Mouse (Mus musculus): Measurements from ENCODE around the gene Mri1. TPM values are rescaled to one million over a fixed set of nuclear protein-coding genes. Genes with fewer than 3 reads are reported as not detected.
"Not testable (repeated sequence)": the region's sequence is repeated elsewhere in the genome, so short reads cannot be mapped to it uniquely, and the experiment has no call there.

Gene Mri1
- polyA plus RNA-seq, 1 experiment: 37.1 TPM

- no peaks in the 10 kb centered on the region for H3K36me3 ChIP-seq (ENCODE audit: control insufficient read depth, insufficient read depth, low read length, poor library complexity, severe bottlenecking)
- no peaks in the 10 kb centered on the region for H3K27me3 ChIP-seq (ENCODE audit: control insufficient read depth, insufficient read depth, low read length, poor library complexity, severe bottlenecking)
- no peak overlapping the region for H3K4me3 ChIP-seq (ENCODE audit: low read depth, low read length)
- H3K27ac ChIP-seq (ENCODE audit: insufficient read depth, low read length): no peak overlapping the region
- TF ChIP-seq POLR2A (IDR thresholded peaks at IDR 0.05; ENCODE audit: insufficient read depth, low read length) (no peak), CTCF (IDR thresholded peaks at IDR 0.05; ENCODE audit: low read depth, low read length) (peak; percentile 77)
- no peaks in the 10 kb centered on the region for H3K4me1 ChIP-seq (ENCODE audit: control insufficient read depth, insufficient read depth, low read length)
- no peaks in the 10 kb centered on the region for H3K9me3 ChIP-seq (replicated peaks; ENCODE audit: control insufficient read depth, insufficient read depth, low read length, poor library complexity, severe bottlenecking)
- H3K9ac ChIP-seq (ENCODE audit: low read depth, poor library complexity, severe bottlenecking): no peak overlapping the region
These were observed 31.8 kb upstream of the Mri1 start for GRCm38 (mm10) chr8:84288892-84289291.

GRCm38 (mm10) chr8:84285665-84286064, 28.5 kb upstream of the Mri1 start:
- H3K27ac ChIP-seq (ENCODE audit: insufficient read depth, low read length): not testable (repeated sequence)

GRCm38 (mm10) chr8:84284608-84285063, 27.5 kb upstream of the Mri1 start:
- Histone ChIP-seq H3K36me3 (ENCODE audit: control insufficient read depth, insufficient read depth, low read length, poor library complexity, severe bottlenecking) (no peaks in the 10 kb centered on the region), H3K4me3 (ENCODE audit: low read depth, low read length) (no peak overlapping the region), H3K27me3 (ENCODE audit: control insufficient read depth, insufficient read depth, low read length, poor library complexity, severe bottlenecking) (no peaks in the 10 kb centered on the region), H3K9me3 (replicated peaks; ENCODE audit: control insufficient read depth, insufficient read depth, low read length, poor library complexity, severe bottlenecking) (no peaks in the 10 kb centered on the region), H3K4me1 (ENCODE audit: control insufficient read depth, insufficient read depth, low read length) (no peaks in the 10 kb centered on the region), H3K9ac (ENCODE audit: low read depth, poor library complexity, severe bottlenecking) (no peak overlapping the region), H3K27ac (ENCODE audit: insufficient read depth, low read length) (no peak overlapping the region)
- TF ChIP-seq POLR2A (IDR thresholded peaks at IDR 0.05; ENCODE audit: insufficient read depth, low read length) (no peak), CTCF (IDR thresholded peaks at IDR 0.05; ENCODE audit: low read depth, low read length) (no peak), EP300 (IDR thresholded peaks at IDR 0.05; ENCODE audit: insufficient read depth, low read depth, low read length) (no peak)

More at GRCm38 (mm10) chr8:84285665-84286064, 28.5 kb upstream of the Mri1 start:
- not testable (repeated sequence) for H3K9ac ChIP-seq (ENCODE audit: low read depth, poor library complexity, severe bottlenecking); H3K27me3 ChIP-seq (ENCODE audit: control insufficient read depth, insufficient read depth, low read length, poor library complexity, severe bottlenecking); H3K9me3 ChIP-seq (replicated peaks; ENCODE audit: control insufficient read depth, insufficient read depth, low read length, poor library complexity, severe bottlenecking); H3K36me3 ChIP-seq (ENCODE audit: control insufficient read depth, insufficient read depth, low read length, poor library complexity, severe bottlenecking); H3K4me1 ChIP-seq (ENCODE audit: control insufficient read depth, insufficient read depth, low read length); H3K4me3 ChIP-seq (ENCODE audit: low read depth, low read length)
- TF ChIP-seq CTCF (IDR thresholded peaks at IDR 0.05; ENCODE audit: low read depth, low read length): peak; percentile 78

- Histone ChIP-seq H3K4me3 (ENCODE audit: low read depth, low read length) (no peak overlapping the region), H3K36me3 (ENCODE audit: control insufficient read depth, insufficient read depth, low read length, poor library complexity, severe bottlenecking) (no peaks in the 10 kb centered on the region), H3K9me3 (replicated peaks; ENCODE audit: control insufficient read depth, insufficient read depth, low read length, poor library complexity, severe bottlenecking) (no peaks in the 10 kb centered on the region), H3K4me1 (ENCODE audit: control insufficient read depth, insufficient read depth, low read length) (no peaks in the 10 kb centered on the region), H3K27ac (ENCODE audit: insufficient read depth, low read length) (no peak overlapping the region), H3K9ac (ENCODE audit: low read depth, poor library complexity, severe bottlenecking) (no peak overlapping the region), H3K27me3 (ENCODE audit: control insufficient read depth, insufficient read depth, low read length, poor library complexity, severe bottlenecking) (no peaks in the 10 kb centered on the region)
- TF ChIP-seq POLR2A (IDR thresholded peaks at IDR 0.05; ENCODE audit: insufficient read depth, low read length) (no peak), EP300 (IDR thresholded peaks at IDR 0.05; ENCODE audit: insufficient read depth, low read depth, low read length) (no peak)
These were observed 23.7 kb upstream of the Mri1 start for GRCm38 (mm10) chr8:84280777-84281176.

GRCm38 (mm10) chr8:84276447-84276846, 19.3 kb upstream of the Mri1 start:
- Histone ChIP-seq H3K27ac (ENCODE audit: insufficient read depth, low read length) (no peak overlapping the region), H3K9ac (ENCODE audit: low read depth, poor library complexity, severe bottlenecking) (0 out of 2 replicates have a peak overlapping the region, but pooled peaks have one; percentile 44)

GRCm38 (mm10) chr8:84273968-84274367, 16.8 kb upstream of the Mri1 start:
- Histone ChIP-seq H3K9me3 (replicated peaks; ENCODE audit: control insufficient read depth, insufficient read depth, low read length, poor library complexity, severe bottlenecking) (no peaks in the 10 kb centered on the region), H3K9ac (ENCODE audit: low read depth, poor library complexity, severe bottlenecking) (no peak overlapping the region), H3K27ac (ENCODE audit: insufficient read depth, low read length) (no peak overlapping the region), H3K27me3 (ENCODE audit: control insufficient read depth, insufficient read depth, low read length, poor library complexity, severe bottlenecking) (no peaks in the 10 kb centered on the region), H3K4me1 (ENCODE audit: control insufficient read depth, insufficient read depth, low read length) (no peaks in the 10 kb centered on the region), H3K36me3 (ENCODE audit: control insufficient read depth, insufficient read depth, low read length, poor library complexity, severe bottlenecking) (no peaks in the 10 kb centered on the region), H3K4me3 (ENCODE audit: low read depth, low read length) (no peak overlapping the region)
- TF ChIP-seq CTCF (IDR thresholded peaks at IDR 0.05; ENCODE audit: low read depth, low read length): no peak
- no peak for TF ChIP-seq EP300 (IDR thresholded peaks at IDR 0.05; ENCODE audit: insufficient read depth, low read depth, low read length)
- no peak for TF ChIP-seq POLR2A (IDR thresholded peaks at IDR 0.05; ENCODE audit: insufficient read depth, low read length)

More at GRCm38 (mm10) chr8:84276447-84276846, 19.3 kb upstream of the Mri1 start:
- Histone ChIP-seq H3K4me3 (ENCODE audit: low read depth, low read length) (no peak overlapping the region), H3K9me3 (replicated peaks; ENCODE audit: control insufficient read depth, insufficient read depth, low read length, poor library complexity, severe bottlenecking) (no peaks in the 10 kb centered on the region), H3K27me3 (ENCODE audit: control insufficient read depth, insufficient read depth, low read length, poor library complexity, severe bottlenecking) (no peaks in the 10 kb centered on the region), H3K36me3 (ENCODE audit: control insufficient read depth, insufficient read depth, low read length, poor library complexity, severe bottlenecking) (no peaks in the 10 kb centered on the region), H3K4me1 (ENCODE audit: control insufficient read depth, insufficient read depth, low read length) (no peaks in the 10 kb centered on the region)
- TF ChIP-seq CTCF (IDR thresholded peaks at IDR 0.05; ENCODE audit: low read depth, low read length): no peak
- TF ChIP-seq POLR2A (IDR thresholded peaks at IDR 0.05; ENCODE audit: insufficient read depth, low read length): no peak
- TF ChIP-seq EP300 (IDR thresholded peaks at IDR 0.05; ENCODE audit: insufficient read depth, low read depth, low read length): no peak
